8 mouse cellular contexts compared by ENCODE assay signal in the genomic region with DNA sequence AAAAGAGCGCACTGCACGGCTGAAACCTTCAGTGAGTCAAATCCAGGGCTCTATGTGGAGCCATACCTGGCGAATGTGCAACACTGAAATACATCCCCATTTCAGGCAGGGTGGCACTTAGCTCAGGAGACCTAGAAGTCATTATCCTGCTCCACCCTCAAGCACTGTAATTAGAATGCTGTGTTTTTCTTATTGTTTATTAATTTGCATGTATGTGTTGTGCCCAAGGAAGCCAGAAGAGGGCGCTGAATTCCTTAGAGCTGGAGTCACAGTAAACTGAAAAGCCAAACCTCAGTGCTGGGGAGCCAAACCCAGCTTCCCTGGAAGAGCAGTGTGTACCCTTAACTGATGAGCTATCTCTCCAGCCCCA. TPM values are rescaled to one million over a fixed set of nuclear protein-coding genes. Genes with fewer than 3 reads are reported as not detected.
DNase-seq lines count a peak whose midpoint lies in the region; ATAC-seq and TF ChIP-seq lines count a peak whose summit lies in the region.

No protein-coding gene starts in this region.

- no peak for DNase-seq in G1E (ENCODE audit: low spot score)
- peak; percentile 68 for DNase-seq in c-Kit-negative CD71-positive TER-119-positive erythroid progenitor cells, embryonic 14.5 days (ENCODE audit: low read depth, low spot score)
- peak; percentile 80 for DNase-seq in forebrain, embryonic 11.5 days (ENCODE audit: low spot score)
- peak; percentile 81 for DNase-seq in hindbrain, embryonic 11.5 days (ENCODE audit: low spot score)
- DNase-seq in layer of hippocampus, postnatal 10 days (ENCODE audit: low spot score in 2 of 2) = peak; percentile 77 to 79
- DNase-seq in retina, adult 2 months (ENCODE audit: low read depth, low spot score) = peak; percentile 40
- DNase-seq in thymus, postnatal 4 days = peak; percentile 75

- no peaks in the 10 kb centered on the region for H3K9me3 ChIP-seq in G1E (replicated peaks)
- no peaks in the 10 kb centered on the region for H3K9me3 ChIP-seq in forebrain, embryonic 11.5 days (ENCODE audit: control insufficient read depth, low read length)
- no peaks in the 10 kb centered on the region for H3K9me3 ChIP-seq in hindbrain, embryonic 11.5 days (ENCODE audit: control insufficient read depth, low read length)
- H3K9me3 ChIP-seq in lung, embryonic 16.5 days (ENCODE audit: control insufficient read depth, low read length) = no peaks in the 10 kb centered on the region

- WGBS in forebrain, embryonic 11.5 days = 7% methylated on average over 4 of the region's 4 CpGs
- 9% methylated on average over 4 of the region's 4 CpGs for WGBS in hindbrain, embryonic 11.5 days
- WGBS in lung, embryonic 16.5 days = 15% methylated on average over 4 of the region's 4 CpGs

- peak overlapping the region; percentile 46 for H3K4me2 ChIP-seq in forebrain, embryonic 11.5 days (ENCODE audit: low read depth, low read length, severe bottlenecking)
- H3K4me2 ChIP-seq in hindbrain, embryonic 11.5 days (replicated peaks; ENCODE audit: low read depth, low read length) = peak overlapping the region; percentile 41
- H3K4me2 ChIP-seq in lung, embryonic 16.5 days (ENCODE audit: low read depth, low read length) = peak overlapping the region; percentile 50

- H3K27ac ChIP-seq in forebrain, embryonic 11.5 days (ENCODE audit: low read depth, low read length) = no peak overlapping the region
- H3K27ac ChIP-seq in hindbrain, embryonic 11.5 days (ENCODE audit: low read depth, low read length) = peak overlapping the region; percentile 76; the same call in 1 of the 2 replicates
- H3K27ac ChIP-seq in lung, embryonic 16.5 days (ENCODE audit: low read length) = no peak overlapping the region

- TF ChIP-seq CTCF in G1E (IDR thresholded peaks at IDR 0.05; ENCODE audit: low read depth, low read length) = peak; percentile 56

- H3K9ac ChIP-seq in forebrain, embryonic 11.5 days (ENCODE audit: low read length) = no peak overlapping the region
- H3K9ac ChIP-seq in hindbrain, embryonic 11.5 days (ENCODE audit: low read depth, low read length) = no peak overlapping the region; the same call in 1 of the 2 replicates
- H3K9ac ChIP-seq in lung, embryonic 16.5 days (ENCODE audit: low read length) = peak overlapping the region; percentile 27; the same call in 1 of the 2 replicates

- H3K4me1 ChIP-seq in G1E (ENCODE audit: insufficient read depth, low read depth, low read length) = peaks cover 89% of the 10 kb centered on the region
- H3K4me1 ChIP-seq in forebrain, embryonic 11.5 days (replicated peaks; ENCODE audit: control insufficient read depth, insufficient read depth, low read length) = peaks cover 9% of the 10 kb centered on the region; the same call in 1 of the 2 replicates
- no peaks in the 10 kb centered on the region; the same call in 1 of the 2 replicates for H3K4me1 ChIP-seq in hindbrain, embryonic 11.5 days (replicated peaks; ENCODE audit: control insufficient read depth, insufficient read depth, low read length)
- peaks cover 13% of the 10 kb centered on the region for H3K4me1 ChIP-seq in lung, embryonic 16.5 days (replicated peaks; ENCODE audit: control insufficient read depth, insufficient read depth, low read length)

- H3K36me3 ChIP-seq in G1E (replicated peaks) = peaks cover 16% of the 10 kb centered on the region
- no peaks in the 10 kb centered on the region; the same call in 1 of the 2 replicates for H3K36me3 ChIP-seq in forebrain, embryonic 11.5 days (ENCODE audit: control insufficient read depth, insufficient read depth, low read length)
- no peaks in the 10 kb centered on the region for H3K36me3 ChIP-seq in hindbrain, embryonic 11.5 days (ENCODE audit: control insufficient read depth, insufficient read depth, low read length)
- H3K36me3 ChIP-seq in lung, embryonic 16.5 days (ENCODE audit: control insufficient read depth, insufficient read depth, low read length) = peaks cover 5% of the 10 kb centered on the region

- H3K27me3 ChIP-seq in G1E (ENCODE audit: insufficient read depth, low read length) = no peaks in the 10 kb centered on the region
- H3K27me3 ChIP-seq in forebrain, embryonic 11.5 days (ENCODE audit: control insufficient read depth, insufficient read depth, low read length) = no peaks in the 10 kb centered on the region
- no peaks in the 10 kb centered on the region for H3K27me3 ChIP-seq in hindbrain, embryonic 11.5 days (ENCODE audit: control insufficient read depth, insufficient read depth, low read length)
- no peaks in the 10 kb centered on the region for H3K27me3 ChIP-seq in lung, embryonic 16.5 days (ENCODE audit: control insufficient read depth, insufficient read depth, low read depth, low read length)

- no peak overlapping the region; the same call in 1 of the 2 replicates for H3K4me3 ChIP-seq in G1E (ENCODE audit: low read depth, low read length)
- H3K4me3 ChIP-seq in forebrain, embryonic 11.5 days (ENCODE audit: low read depth, low read length) = peak overlapping the region; percentile 17; the same call in 1 of the 2 replicates
- H3K4me3 ChIP-seq in hindbrain, embryonic 11.5 days (ENCODE audit: low read depth, low read length) = peak overlapping the region; percentile 26
- H3K4me3 ChIP-seq in lung, embryonic 16.5 days (ENCODE audit: low read length) = peak overlapping the region; percentile 28

- ATAC-seq in G1E (ENCODE audit: extremely low read depth, insufficient number of reproducible peaks, low FRiP score, poor library complexity, severe bottlenecking) = no peak
- ATAC-seq in forebrain, embryonic 11.5 days (replicated peaks; ENCODE audit: low FRiP score) = no peak
- no peak for ATAC-seq in hindbrain, embryonic 11.5 days (ENCODE audit: low FRiP score)
- no peak for ATAC-seq in lung, embryonic 16.5 days (ENCODE audit: low read depth)

RNA-seq across cellular contexts. Expression of gene Os9, which starts 2.5 kb away (rescaled TPM):
- total RNA-seq in G1E (2014; fragmentation: Nextera tagmentation) (47.9 and 55.4 TPM in 2 replicates), G1E (2017) (95.7 and 99.7 TPM in 2 replicates)
- polyA plus RNA-seq in G1E (2012) = 110 and 126 TPM in 2 replicates
- 51.1 and 57.9 TPM in 2 replicates for polyA plus RNA-seq in forebrain, embryonic 11.5 days (2014; fragmentation: Nextera tagmentation; extraction: Ambion mirVana)
- 40.3 and 46.6 TPM in 2 replicates for polyA plus RNA-seq in hindbrain, embryonic 11.5 days (2014; fragmentation: Nextera tagmentation; extraction: Ambion mirVana)
- 10 to 100 TPM; 94.3 to 98.3 TPM for total RNA-seq in layer of hippocampus, postnatal 10 days (2021)
- 108 and 111 TPM in 2 replicates for polyA plus RNA-seq in lung, embryonic 16.5 days (2015; fragmentation: Nextera tagmentation; extraction: Ambion mirVana)

RNA-seq across cellular contexts. Expression of gene B4galnt1, which starts 41.6 kb away (rescaled TPM):
- total RNA-seq in G1E (2014; fragmentation: Nextera tagmentation) (173 and 188 TPM in 2 replicates), G1E (2017) (65.0 and 66.7 TPM in 2 replicates)
- polyA plus RNA-seq in G1E (2012) = 292 and 318 TPM in 2 replicates
- polyA plus RNA-seq in forebrain, embryonic 11.5 days (2014; fragmentation: Nextera tagmentation; extraction: Ambion mirVana) = 7.8 and 8.4 TPM in 2 replicates
- 10.4 and 12.4 TPM in 2 replicates for polyA plus RNA-seq in hindbrain, embryonic 11.5 days (2014; fragmentation: Nextera tagmentation; extraction: Ambion mirVana)
- 100 to 1,000 TPM; 107 to 116 TPM for total RNA-seq in layer of hippocampus, postnatal 10 days (2021)
- polyA plus RNA-seq in lung, embryonic 16.5 days (2015; fragmentation: Nextera tagmentation; extraction: Ambion mirVana) = 3.5 and 5.2 TPM in 2 replicates

RNA-seq across cellular contexts. Expression of gene Agap2, which starts 48.3 kb away (rescaled TPM):
- 0.15 and 1.3 TPM in 2 replicates for total RNA-seq in G1E (2014; fragmentation: Nextera tagmentation)
- total RNA-seq in G1E (2017) = under 0.01 and 1.1 TPM in 2 replicates
- polyA plus RNA-seq in G1E (2012) = 0.07 and 0.26 TPM in 2 replicates
- polyA plus RNA-seq in forebrain, embryonic 11.5 days (2014; fragmentation: Nextera tagmentation; extraction: Ambion mirVana) = 0.47 and 0.64 TPM in 2 replicates
- 0.68 and 1.2 TPM in 2 replicates for polyA plus RNA-seq in hindbrain, embryonic 11.5 days (2014; fragmentation: Nextera tagmentation; extraction: Ambion mirVana)
- 100 to 1,000 TPM; 542 to 553 TPM for total RNA-seq in layer of hippocampus, postnatal 10 days (2021)
- 0.04 and 0.58 TPM in 2 replicates for polyA plus RNA-seq in lung, embryonic 16.5 days (2015; fragmentation: Nextera tagmentation; extraction: Ambion mirVana)

RNA-seq across cellular contexts. Expression of gene Tspan31, which starts 53.4 kb away (rescaled TPM):
- total RNA-seq in G1E (2014; fragmentation: Nextera tagmentation) = 163 and 186 TPM in 2 replicates
- 73.6 and 83.9 TPM in 2 replicates for total RNA-seq in G1E (2017)
- polyA plus RNA-seq in G1E (2012) = 30.3 and 41.8 TPM in 2 replicates
- 144 and 159 TPM in 2 replicates for polyA plus RNA-seq in forebrain, embryonic 11.5 days (2014; fragmentation: Nextera tagmentation; extraction: Ambion mirVana)
- polyA plus RNA-seq in hindbrain, embryonic 11.5 days (2014; fragmentation: Nextera tagmentation; extraction: Ambion mirVana) = 111 and 140 TPM in 2 replicates
- total RNA-seq in layer of hippocampus, postnatal 10 days (2021) = 10 to 100 TPM; 59.9 to 63.4 TPM
- polyA plus RNA-seq in lung, embryonic 16.5 days (2015; fragmentation: Nextera tagmentation; extraction: Ambion mirVana) = 165 and 169 TPM in 2 replicates

RNA-seq across cellular contexts. Expression of gene Slc26a10, which starts 57.0 kb away (rescaled TPM):
- total RNA-seq in G1E (2014; fragmentation: Nextera tagmentation) = 8.4 and 10.1 TPM in 2 replicates
- total RNA-seq in G1E (2017) = 0.58 and 0.98 TPM in 2 replicates
- 0.68 and 0.94 TPM in 2 replicates for polyA plus RNA-seq in G1E (2012)
- 0.93 and 1.1 TPM in 2 replicates for polyA plus RNA-seq in forebrain, embryonic 11.5 days (2014; fragmentation: Nextera tagmentation; extraction: Ambion mirVana)
- polyA plus RNA-seq in hindbrain, embryonic 11.5 days (2014; fragmentation: Nextera tagmentation; extraction: Ambion mirVana) = 0.73 and 0.96 TPM in 2 replicates
- total RNA-seq in layer of hippocampus, postnatal 10 days (2021) = 1 to 10 TPM; 2.0 to 2.6 TPM
- polyA plus RNA-seq in lung, embryonic 16.5 days (2015; fragmentation: Nextera tagmentation; extraction: Ambion mirVana) = 0.88 and 1.1 TPM in 2 replicates

Comparison
In these comparisons a context has a peak if more than half of its experiments do, and no peak if none do; other contexts are left out.
1. RNA of gene B4galnt1, which starts 41.6 kb away (polyA plus RNA-seq): 292 to 318 TPM in G1E; 10.4 to 12.4 TPM in hindbrain, embryonic 11.5 days, 7.8 to 8.4 TPM in forebrain, embryonic 11.5 days and 3.5 to 5.2 TPM in lung, embryonic 16.5 days; every median in the first group is over 10 times any median in the second.
2. Peak in every context shown above with its lines, with median percentiles within 50 percentile points of each other: H3K4me2 ChIP-seq.